Comparison of ENCODE assay signal across 19 mouse cellular contexts in the genomic region with DNA sequence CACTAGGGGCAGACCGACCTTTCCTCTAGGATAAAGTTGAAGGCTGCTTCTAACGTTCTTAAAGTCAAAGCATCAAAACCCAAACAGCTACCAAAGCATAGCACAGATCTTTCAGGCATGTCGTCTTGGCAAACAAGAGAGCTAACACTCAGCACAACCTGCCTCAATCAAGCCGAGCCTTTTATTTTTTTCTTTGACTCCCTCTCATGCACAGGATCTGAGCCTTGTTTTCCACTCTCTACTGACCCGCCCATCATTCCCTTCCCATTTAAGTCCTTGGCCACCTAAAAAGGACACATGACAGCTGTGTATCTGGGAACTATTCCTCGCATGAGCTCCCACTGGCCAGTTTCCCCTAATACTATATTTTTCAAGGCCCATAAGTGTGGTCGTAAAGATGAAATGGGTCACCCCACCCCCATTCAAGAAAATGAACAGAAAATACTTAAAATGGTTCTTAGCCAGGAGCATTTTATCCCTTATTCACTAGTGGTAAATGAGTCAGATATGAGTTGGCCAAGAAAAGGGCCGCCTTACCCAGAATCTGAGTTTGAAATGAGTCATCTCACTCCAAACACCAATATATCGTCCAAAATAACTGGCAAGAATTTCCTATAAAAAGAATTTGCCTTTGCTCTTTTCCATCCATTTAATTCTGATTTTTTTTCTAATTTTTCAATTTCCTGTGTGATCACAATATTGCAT.
DNase-seq lines count a peak whose midpoint lies in the region; ATAC-seq and TF ChIP-seq lines count a peak whose summit lies in the region.
"Had no signal": no experiment of that assay in that cellular context is flagged by ENCODE, and none has a peak within 500 bp of the region (broad histone marks: within the 10 kb centered on the region; RNA-seq: fewer than 3 reads in every experiment).

No protein-coding gene starts in this region.

- no peak for TF ChIP-seq CTCF in C2C12 (IDR thresholded peaks at IDR 0.05; ENCODE audit: control insufficient read depth, insufficient read depth, insufficient read length)
- TF ChIP-seq CTCF in embryonic fibroblast, embryonic 13.5 days (IDR thresholded peaks at IDR 0.05; ENCODE audit: borderline replicate concordance, insufficient read depth, low read length) = no peak

- H3K79me3 ChIP-seq in C2C12 (ENCODE audit: low read depth) = no peaks in the 10 kb centered on the region

- H3K27me3 ChIP-seq in C2C12 (ENCODE audit: control insufficient read depth, insufficient read depth, insufficient read length) = no peaks in the 10 kb centered on the region
- H3K27me3 ChIP-seq in intestine, embryonic 15.5 days (replicated peaks) = no peaks in the 10 kb centered on the region
- H3K27me3 ChIP-seq: embryonic facial prominence, embryonic 13.5 days; forebrain, embryonic 12.5 days; liver, embryonic 15.5 days; midbrain, embryonic 12.5 days had no signal

- no peaks in the 10 kb centered on the region for H3K36me3 ChIP-seq in C2C12 (ENCODE audit: control insufficient read depth, insufficient read depth)
- H3K36me3 ChIP-seq in intestine, embryonic 15.5 days = no peaks in the 10 kb centered on the region
- H3K36me3 ChIP-seq: embryonic facial prominence, embryonic 13.5 days; forebrain, embryonic 12.5 days; liver, embryonic 15.5 days; midbrain, embryonic 12.5 days had no signal

- no peak overlapping the region for H3ac ChIP-seq in C2C12 (ENCODE audit: control insufficient read depth, insufficient read length, low read depth)

- no peak overlapping the region for H3K9ac ChIP-seq in intestine, embryonic 15.5 days
- H3K9ac ChIP-seq: embryonic facial prominence, embryonic 13.5 days; forebrain, embryonic 12.5 days; liver, embryonic 15.5 days; midbrain, embryonic 12.5 days had no signal

- peak overlapping the region; percentile 100 for H3K27ac ChIP-seq in embryonic fibroblast, embryonic 13.5 days (ENCODE audit: insufficient read depth, low read length)
- H3K27ac ChIP-seq in intestine, embryonic 15.5 days = no peak overlapping the region
- H3K27ac ChIP-seq: embryonic facial prominence, embryonic 13.5 days; forebrain, embryonic 12.5 days; kidney, postnatal 0 days; liver, embryonic 15.5 days; midbrain, embryonic 12.5 days; stomach, postnatal 0 days had no signal

- intact Hi-C loops in heart, postnatal 10 days (cut with DNase I) = no loop called here
- intact Hi-C loops in heart, postnatal 25 days (cut with DNase I) = no loop called here

- no peaks in the 10 kb centered on the region for H3K79me2 ChIP-seq in C2C12 (ENCODE audit: control insufficient read depth, insufficient read depth)

- H3K4me3 ChIP-seq in C2C12 (ENCODE audit: insufficient read depth, poor library complexity, severe bottlenecking) = no peak overlapping the region
- peak overlapping the region; percentile 16; the same call in 1 of the 2 replicates for H3K4me3 ChIP-seq in embryonic fibroblast, embryonic 13.5 days (ENCODE audit: insufficient read depth, low read length)
- H3K4me3 ChIP-seq in intestine, embryonic 15.5 days (replicated peaks) = no peak overlapping the region
- H3K4me3 ChIP-seq: embryonic facial prominence, embryonic 13.5 days; forebrain, embryonic 12.5 days; liver, embryonic 15.5 days; midbrain, embryonic 12.5 days had no signal

- H3K4me1 ChIP-seq in embryonic fibroblast, embryonic 13.5 days (ENCODE audit: control insufficient read depth, insufficient read depth, low read length) = peaks cover 2% of the 10 kb centered on the region; the same call in 1 of the 2 replicates
- no peaks in the 10 kb centered on the region for H3K4me1 ChIP-seq in intestine, embryonic 15.5 days (replicated peaks)
- H3K4me1 ChIP-seq: embryonic facial prominence, embryonic 13.5 days; forebrain, embryonic 12.5 days; liver, embryonic 15.5 days; midbrain, embryonic 12.5 days had no signal

- ATAC-seq in intestine, embryonic 15.5 days = no peak
- ATAC-seq: intestine, embryonic 16.5 days had no signal

- TF ChIP-seq POLR2A in embryonic fibroblast, embryonic 13.5 days (IDR thresholded peaks at IDR 0.05; ENCODE audit: low read depth, low read length) = no peak; the same call in 1 of the 2 replicates

- peak; percentile 50 for DNase-seq in adrenal gland, adult 2 months
- no peak for DNase-seq in adrenal gland, postnatal 4 days (ENCODE audit: low spot score in 2 of 2)
- peak; percentile 16 to 18 for DNase-seq in heart, postnatal 10 days
- no peak for DNase-seq in heart, postnatal 25 days (ENCODE audit: low spot score)
- DNase-seq in urinary bladder, postnatal 14 days (ENCODE audit: low spot score) = no peak
- DNase-seq: B cell, adult 2 months; cerebellum, postnatal 36 days; lung, postnatal 4 days; spleen, adult 18-20 months had no signal

- H3K9me3 ChIP-seq in intestine, embryonic 15.5 days = no peaks in the 10 kb centered on the region
- H3K9me3 ChIP-seq: embryonic facial prominence, embryonic 13.5 days; forebrain, embryonic 12.5 days; liver, embryonic 15.5 days; midbrain, embryonic 12.5 days had no signal

- 76% methylated on average over 9 of the region's 9 CpGs for WGBS in intestine, embryonic 15.5 days

- no peak overlapping the region for H3K4me2 ChIP-seq in intestine, embryonic 15.5 days (replicated peaks)
- H3K4me2 ChIP-seq: embryonic facial prominence, embryonic 13.5 days; forebrain, embryonic 12.5 days; liver, embryonic 15.5 days; midbrain, embryonic 12.5 days had no signal

TF ChIP-seq in C2C12, 6 proteins besides CTCF, POLR2A, EP300 and RAD21:
- TF ChIP-seq FOSL1 (IDR thresholded peaks at IDR 0.05; ENCODE audit: insufficient read depth, low read length, poor library complexity, severe bottlenecking) = peak; percentile 97
- TF ChIP-seq USF1 (IDR thresholded peaks at IDR 0.05; ENCODE audit: low read depth) = no peak

Comparison
In these comparisons a context has a peak if more than half of its experiments do, and no peak if none do; other contexts are left out.
1. DNase-seq: peak in adrenal gland, adult 2 months (single experiment) and heart, postnatal 10 days (2 of 2); none in adrenal gland, postnatal 4 days (0 of 2), heart, postnatal 25 days (single experiment) and urinary bladder, postnatal 14 days (single experiment).